Mouse (Mus musculus) hindbrain, embryonic 11.5 days (tissue): ENCODE measurements at regions not wholly inside any gene's neighbourhood (a gene's known extent, or its start where the extent isn't known, plus 50 kb on each side); places are given as distances from the start of the nearest gene placed in this dataset.

Experiments used
- ATAC-seq: fragments of 200-750 bp; cut with Nextera tagmentation; 2 replicates; pipeline ENCODE4 v1.8.0; 2017; ENCODE audit warnings: mild to moderate bottlenecking, moderate TSS enrichment, moderate library complexity; ENCODE audit not compliant: low FRiP score
- DNase-seq: peaks from one replicate; pipeline ENCODE4 v3.0.0-alpha.2; 2015; ENCODE audit warnings: low spot score
- H3K27ac ChIP-seq: fragments of 300-500 bp; sonication (generic); 2 replicates; pipeline ENCODE4 v1.5.1; 2014; ENCODE audit warnings: mild to moderate bottlenecking, low read depth, low read length
- H3K27me3 ChIP-seq: fragments of 300-500 bp; sonication (generic); 2 replicates; pipeline ENCODE4 v1.6.1; 2014; ENCODE audit warnings: mild to moderate bottlenecking, low read length, moderate library complexity, mixed read lengths; ENCODE audit not compliant: control insufficient read depth, insufficient read depth
- H3K36me3 ChIP-seq: fragments of 300-500 bp; sonication (generic); 2 replicates; pipeline ENCODE4 v1.6.1; 2014; ENCODE audit warnings: mild to moderate bottlenecking, low read length, moderate library complexity, mixed read lengths; ENCODE audit not compliant: control insufficient read depth, insufficient read depth
- H3K4me1 ChIP-seq: fragments of 300-500 bp; sonication (generic); replicated peaks from 2 replicates; pipeline ENCODE4 v1.6.1; 2014; ENCODE audit warnings: low read length, mixed read lengths; ENCODE audit not compliant: control insufficient read depth, insufficient read depth
- H3K4me2 ChIP-seq: fragments of 300-500 bp; sonication (generic); replicated peaks from 2 replicates; pipeline ENCODE4 v1.6.1; 2014; ENCODE audit warnings: mild to moderate bottlenecking, low read depth, low read length
- H3K4me3 ChIP-seq: fragments of 300-500 bp; sonication (generic); 2 replicates; pipeline ENCODE4 v1.5.1; 2014; ENCODE audit warnings: low read depth, low read length
- H3K9ac ChIP-seq: fragments of 300-500 bp; sonication (generic); 2 replicates; pipeline ENCODE4 v1.6.1; 2014; ENCODE audit warnings: low read depth, low read length
- H3K9me3 ChIP-seq: fragments of 300-500 bp; sonication (generic); 2 replicates; pipeline ENCODE4 v1.6.1; 2016; ENCODE audit warnings: low read length; ENCODE audit not compliant: control insufficient read depth
- WGBS: fragments of 180-500 bp; shearing (Covaris S2); extraction: QIAGEN DNeasy Blood & Tissue Kit; methylation state at CpG from one replicate; pipeline ENCODE4 v1.1.7; 2014; 5-methylcytosine and 5-hydroxymethylcytosine counted together

- Histone ChIP-seq H3K4me1 (no peaks in the 10 kb centered on the region), H3K27ac (no peak overlapping the region), H3K4me3 (no peak overlapping the region), H3K9ac (no peak overlapping the region), H3K4me2 (no peak overlapping the region), H3K36me3 (no peaks in the 10 kb centered on the region), H3K27me3 (no peaks in the 10 kb centered on the region), H3K9me3 (no peaks in the 10 kb centered on the region)
- DNase-seq (no peak), ATAC-seq (no peak)
Measured at GRCm38 (mm10) chr3:21149618-21150017, 782.6 kb upstream of the Agtr1b start.

- Histone ChIP-seq H3K9me3 (no peaks in the 10 kb centered on the region), H3K36me3 (no peaks in the 10 kb centered on the region), H3K27me3 (no peaks in the 10 kb centered on the region), H3K27ac (no peak overlapping the region), H3K4me1 (no peaks in the 10 kb centered on the region), H3K4me3 (no peak overlapping the region), H3K9ac (no peak overlapping the region), H3K4me2 (no peak overlapping the region)
- ATAC-seq (no peak), DNase-seq (no peak)
- 92% methylated on average over 1 of the region's 1 CpGs for WGBS
Measured at GRCm38 (mm10) chr3:21128821-21129504, 762.0 kb upstream of the Agtr1b start.

GRCm38 (mm10) chr3:21126191-21126590, 759.2 kb upstream of the Agtr1b start:
- no peaks in the 10 kb centered on the region for H3K9me3 ChIP-seq
- no peak overlapping the region for H3K27ac ChIP-seq
- H3K4me1 ChIP-seq = no peaks in the 10 kb centered on the region
- DNase-seq = no peak
- H3K27me3 ChIP-seq = no peaks in the 10 kb centered on the region
- no peak overlapping the region for H3K9ac ChIP-seq
- H3K4me2 ChIP-seq = no peak overlapping the region
- ATAC-seq = no peak
- H3K36me3 ChIP-seq = no peaks in the 10 kb centered on the region
- H3K4me3 ChIP-seq = no peak overlapping the region

- ATAC-seq (no peak), DNase-seq (no peak)
- H3K36me3 ChIP-seq = no peaks in the 10 kb centered on the region
- H3K4me2 ChIP-seq = no peak overlapping the region
- 76% methylated on average over 1 of the region's 1 CpGs for WGBS
- H3K27ac ChIP-seq = no peak overlapping the region
- no peak overlapping the region for H3K4me3 ChIP-seq
- no peak overlapping the region for H3K9ac ChIP-seq
- H3K4me1 ChIP-seq = no peaks in the 10 kb centered on the region
- H3K9me3 ChIP-seq = no peaks in the 10 kb centered on the region
- no peaks in the 10 kb centered on the region for H3K27me3 ChIP-seq
Measured at GRCm38 (mm10) chr3:21118164-21118902, 751.4 kb upstream of the Agtr1b start.

GRCm38 (mm10) chr3:21111735-21112518, 745.0 kb upstream of the Agtr1b start:
- Histone ChIP-seq H3K27ac (no peak overlapping the region), H3K36me3 (no peaks in the 10 kb centered on the region), H3K27me3 (no peaks in the 10 kb centered on the region), H3K9me3 (no peaks in the 10 kb centered on the region), H3K4me3 (no peak overlapping the region), H3K4me1 (no peaks in the 10 kb centered on the region), H3K9ac (no peak overlapping the region), H3K4me2 (no peak overlapping the region)
- WGBS = 77% methylated on average over 1 of the region's 1 CpGs
- no peak for ATAC-seq
- no peak for DNase-seq

- H3K36me3 ChIP-seq = no peaks in the 10 kb centered on the region
- no peak overlapping the region for H3K9ac ChIP-seq
- H3K27ac ChIP-seq = no peak overlapping the region
- H3K4me3 ChIP-seq = no peak overlapping the region
- ATAC-seq (no peak), DNase-seq (no peak)
- no peaks in the 10 kb centered on the region for H3K9me3 ChIP-seq
- no peaks in the 10 kb centered on the region for H3K27me3 ChIP-seq
- H3K4me1 ChIP-seq = no peaks in the 10 kb centered on the region
- no peak overlapping the region for H3K4me2 ChIP-seq
Measured at GRCm38 (mm10) chr3:21090206-21090605, 723.2 kb upstream of the Agtr1b start.

GRCm38 (mm10) chr3:21086426-21086825, 719.4 kb upstream of the Agtr1b start:
- Histone ChIP-seq H3K27ac (no peak overlapping the region), H3K4me2 (no peak overlapping the region), H3K4me3 (no peak overlapping the region), H3K27me3 (no peaks in the 10 kb centered on the region), H3K9ac (no peak overlapping the region), H3K36me3 (no peaks in the 10 kb centered on the region), H3K4me1 (no peaks in the 10 kb centered on the region), H3K9me3 (no peaks in the 10 kb centered on the region)
- WGBS = 74% methylated on average over 1 of the region's 1 CpGs
- ATAC-seq (no peak), DNase-seq (no peak)

- no peaks in the 10 kb centered on the region for H3K4me1 ChIP-seq
- no peak overlapping the region for H3K4me2 ChIP-seq
- no peaks in the 10 kb centered on the region for H3K9me3 ChIP-seq
- ATAC-seq (no peak), DNase-seq (no peak)
- H3K4me3 ChIP-seq = no peak overlapping the region
- H3K27ac ChIP-seq = no peak overlapping the region
- H3K9ac ChIP-seq = no peak overlapping the region
- 77% methylated on average over 2 of the region's 2 CpGs for WGBS
- H3K36me3 ChIP-seq = no peaks in the 10 kb centered on the region
- H3K27me3 ChIP-seq = no peaks in the 10 kb centered on the region
Measured at GRCm38 (mm10) chr3:21077548-21077947, 710.6 kb upstream of the Agtr1b start.
